Mouse (Mus musculus) heart, postnatal 0 days (tissue): ENCODE data around the gene Il9.

Experiments
- CTCF ChIP-seq: IDR thresholded peaks from 2 replicates; pipeline ENCODE4 v1.5.1; 2016; ENCODE audit warnings: antibody characterized with exemption, control low read depth, low read depth
- EP300 ChIP-seq: IDR thresholded peaks from 2 replicates; pipeline ENCODE4 v1.6.1; 2016; ENCODE audit warnings: antibody characterized with exemption, low read depth

DNA sequence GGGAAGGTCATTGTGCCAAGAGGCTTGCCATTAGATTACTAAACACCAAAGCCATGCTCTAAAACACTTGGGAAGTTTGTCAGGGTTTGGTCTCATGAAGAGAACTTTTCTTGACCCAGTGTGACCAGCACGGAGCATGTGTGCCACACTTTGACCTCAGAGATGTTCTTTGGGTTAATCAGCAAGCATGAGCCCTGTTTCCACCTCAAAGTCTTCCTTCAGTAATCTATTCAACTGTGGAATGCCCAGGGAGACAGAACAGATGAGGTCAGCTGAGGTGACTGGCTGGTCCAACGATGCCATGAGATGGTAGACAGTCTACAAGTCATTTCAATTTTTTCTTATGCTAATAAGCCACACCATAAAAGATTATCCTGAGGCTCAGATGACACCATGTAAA lies 27.8 kb upstream of the Il9 start:
- TF ChIP-seq CTCF (no peak), EP300 (no peak)
